Mouse (Mus musculus) MEL (cell line): ENCODE data around the gene Tbc1d14. TPM values are rescaled to one million over a fixed set of nuclear protein-coding genes. Genes with fewer than 3 reads are reported as not detected.

Experiments used
- DNase-seq: peaks from one replicate; pipeline ENCODE4 v3.0.0; 2011; ENCODE audit warnings: low read depth, low spot score
- H3K27ac ChIP-seq: 2 replicates; pipeline ENCODE4 v1.5.1; 2012; ENCODE audit warnings: low read depth, mild to moderate bottlenecking, control low read depth, low read length, moderate library complexity; ENCODE audit not compliant: control insufficient read depth
- H3K27me3 ChIP-seq, 2 experiments: fragments of 150-350 bp in 1 of 2; sonication (generic) in 1 of 2; 2 replicates each; pipeline ENCODE4 v1.6.1; 2012; ENCODE audit warnings: low read length in 2 of 2, mild to moderate bottlenecking in 2 of 2, improper control_type of control experiment in 1 of 2, moderate library complexity in 1 of 2; ENCODE audit not compliant: insufficient read depth in 2 of 2, control insufficient read depth in 1 of 2
- H3K36me3 ChIP-seq, 2 experiments: 2 replicates each; pipeline ENCODE4 v1.6.1; 2012 to 2014; ENCODE audit warnings: low read length in 2 of 2, improper control_type of control experiment in 1 of 2, inconsistent platforms in 1 of 2, mild to moderate bottlenecking in 1 of 2; ENCODE audit not compliant: insufficient read depth in 2 of 2, control insufficient read depth in 1 of 2
- H3K4me1 ChIP-seq, 2 experiments: fragments of 150-350 bp in 1 of 2; sonication (generic) in 1 of 2; 2 replicates each; pipeline ENCODE4 v1.6.1; 2012; ENCODE audit warnings: low read length in 2 of 2, improper control_type of control experiment in 1 of 2, mild to moderate bottlenecking in 1 of 2; ENCODE audit not compliant: insufficient read depth in 2 of 2, control insufficient read depth in 1 of 2
- H3K4me3 ChIP-seq, 2 experiments: fragments of 150-350 bp in 1 of 2; sonication (generic) in 1 of 2; 2 replicates each; pipeline ENCODE4 v1.5.1; 2012; ENCODE audit warnings: low read depth in 2 of 2, low read length in 2 of 2, mild to moderate bottlenecking in 2 of 2, moderate library complexity in 2 of 2, control low read depth in 1 of 2, improper control_type of control experiment in 1 of 2; ENCODE audit not compliant: control insufficient read depth in 1 of 2, insufficient read depth in 1 of 2
- H3K79me2 ChIP-seq: 2 replicates; pipeline ENCODE4 v1.6.1; 2012; ENCODE audit warnings: mild to moderate bottlenecking, low read length, moderate library complexity; ENCODE audit not compliant: control insufficient read depth, poor library complexity, insufficient read depth
- H3K9ac ChIP-seq: 2 replicates; pipeline ENCODE4 v1.6.1; 2012; ENCODE audit warnings: low read depth, mild to moderate bottlenecking, control low read depth, low read length, moderate library complexity; ENCODE audit not compliant: control insufficient read depth, poor library complexity, severe bottlenecking
- H3K9me3 ChIP-seq: fragments of 150-350 bp; sonication (generic); replicated peaks from 2 replicates; pipeline ENCODE4 v1.6.1; 2012; ENCODE audit warnings: mild to moderate bottlenecking, low read length, improper control_type of control experiment, moderate library complexity; ENCODE audit not compliant: insufficient read depth
- BHLHE40 ChIP-seq: IDR thresholded peaks from 2 replicates; pipeline ENCODE4 v1.6.1; 2012; ENCODE audit warnings: low read depth, mild to moderate bottlenecking, inconsistent platforms, low read length, improper control_type of control experiment, borderline replicate concordance
- CTCF ChIP-seq, 3 experiments: IDR thresholded peaks in 2 of 3; conservative IDR thresholded peaks in 1 of 3; 2 replicates each; pipeline ENCODE4 v1.5.1; 2011 to 2012; ENCODE audit warnings: low read length in 3 of 3, low read depth in 2 of 3, mild to moderate bottlenecking in 2 of 3, improper control_type of control experiment in 1 of 3, inconsistent platforms in 1 of 3, mixed read lengths in 1 of 3, moderate library complexity in 1 of 3; ENCODE audit not compliant: control insufficient read depth in 1 of 3, insufficient read depth in 1 of 3, poor library complexity in 1 of 3, severe bottlenecking in 1 of 3
- EP300 ChIP-seq, 2 experiments: IDR thresholded peaks; 2 replicates each; pipeline ENCODE4 v1.6.1; 2011; ENCODE audit warnings: improper control_type of control experiment in 2 of 2, low read length in 2 of 2, low read depth in 1 of 2, mild to moderate bottlenecking in 1 of 2
- GABPA ChIP-seq: IDR thresholded peaks from 2 replicates; pipeline ENCODE4 v1.6.1; 2012; ENCODE audit warnings: low read depth, mild to moderate bottlenecking, inconsistent platforms, low read length, improper control_type of control experiment, moderate library complexity
- GATA1 ChIP-seq: IDR thresholded peaks from 2 replicates; pipeline ENCODE4 v1.6.1; 2011; ENCODE audit warnings: low read depth, low read length, improper control_type of control experiment
- JUND ChIP-seq: IDR thresholded peaks from 2 replicates; pipeline ENCODE4 v1.6.1; 2011; ENCODE audit warnings: low read depth, mild to moderate bottlenecking, improper control_type of control experiment, low read length
- KAT2A ChIP-seq: conservative IDR thresholded peaks from 2 replicates; pipeline ENCODE4 v1.6.1; 2012; ENCODE audit warnings: low read depth, low read length, improper control_type of control experiment, inconsistent platforms
- MAX ChIP-seq: IDR thresholded peaks from 2 replicates; pipeline ENCODE4 v1.6.1; 2011; ENCODE audit warnings: low read length, improper control_type of control experiment
- MAZ ChIP-seq: IDR thresholded peaks from 2 replicates; pipeline ENCODE4 v1.6.1; 2012; ENCODE audit warnings: low read depth, mild to moderate bottlenecking, inconsistent platforms, low read length, improper control_type of control experiment
- MEF2A ChIP-seq: IDR thresholded peaks from 2 replicates; pipeline ENCODE4 v1.6.1; 2014; ENCODE audit warnings: low read depth, mild to moderate bottlenecking, inconsistent platforms, low read length, improper control_type of control experiment; ENCODE audit not compliant: poor library complexity, insufficient replicate concordance, severe bottlenecking; ENCODE audit errors: extremely low read depth
- MYB ChIP-seq: IDR thresholded peaks from 2 replicates; pipeline ENCODE4 v1.6.1; 2011; ENCODE audit warnings: mild to moderate bottlenecking, low read depth, low read length, improper control_type of control experiment
- NRF1 ChIP-seq: IDR thresholded peaks from 2 replicates; pipeline ENCODE4 v1.6.1; 2014; ENCODE audit warnings: low read depth, mild to moderate bottlenecking, inconsistent platforms, low read length, improper control_type of control experiment, moderate library complexity; ENCODE audit not compliant: poor library complexity, insufficient read depth, severe bottlenecking
- POLR2A ChIP-seq, 2 experiments: IDR thresholded peaks; 2 replicates each; pipeline ENCODE4 v1.6.1; 2011 to 2012; ENCODE audit warnings: low read length in 2 of 2, mild to moderate bottlenecking in 2 of 2, control low read depth in 1 of 2, improper control_type of control experiment in 1 of 2, low read depth in 1 of 2, moderate library complexity in 1 of 2; ENCODE audit not compliant: control insufficient read depth in 1 of 2, insufficient read depth in 1 of 2, poor library complexity in 1 of 2
- RAD21 ChIP-seq: IDR thresholded peaks from 2 replicates; pipeline ENCODE4 v1.6.1; 2011; ENCODE audit warnings: mild to moderate bottlenecking, low read depth, low read length, improper control_type of control experiment
- SIN3A ChIP-seq: IDR thresholded peaks from 2 replicates; pipeline ENCODE4 v1.6.1; 2012; ENCODE audit warnings: low read length, improper control_type of control experiment, inconsistent platforms
- SMC3 ChIP-seq: IDR thresholded peaks from 2 replicates; pipeline ENCODE4 v1.6.1; 2011; ENCODE audit warnings: low read depth, low read length, improper control_type of control experiment
- TAL1 ChIP-seq: IDR thresholded peaks from 2 replicates; pipeline ENCODE4 v1.6.1; 2012; ENCODE audit warnings: mild to moderate bottlenecking, inconsistent platforms, low read length, moderate library complexity, mixed read lengths
- TBP ChIP-seq: IDR thresholded peaks from 2 replicates; pipeline ENCODE4 v1.8.0; 2011; ENCODE audit warnings: low read depth, low read length, improper control_type of control experiment
- ZC3H11A ChIP-seq: IDR thresholded peaks from 2 replicates; pipeline ENCODE4 v1.6.1; 2012; ENCODE audit warnings: low read depth, mild to moderate bottlenecking, inconsistent platforms, low read length, improper control_type of control experiment
- ZNF384 ChIP-seq: IDR thresholded peaks from 2 replicates; pipeline ENCODE4 v1.6.1; 2012; ENCODE audit warnings: low read depth, mild to moderate bottlenecking, inconsistent platforms, low read length, improper control_type of control experiment
- polyA plus RNA-seq, 2 experiments: library from polyadenylated mRNA; stranded (reverse) in 1 of 2; unstranded in 1 of 2; fragments of >175 nt in 1 of 2; fragments of >200 nt in 1 of 2; gene quantifications; 2 replicates each; pipeline versions ENCODE4 v1.2.1 to v1.2.4; 2012; ENCODE audit warnings: low replicate concordance in 2 of 2, low read depth in 1 of 2; ENCODE audit not compliant: insufficient read length in 2 of 2, insufficient read depth in 1 of 2, missing spikeins in 1 of 2
- total RNA-seq: library from RNA; depleted of rRNA; stranded (reverse); fragments of 300-350 nt; gene quantifications from 2 replicates; pipeline ENCODE4 v1.2.3, GENCODE M21; 2012

The Tbc1d14 gene
- total and polyA plus RNA-seq, 3 experiments: 7.3 to 35.6 TPM; not detected in 1

GRCm38 (mm10) chr5:36540928-36541327 is 52.1 kb downstream of the Tbc1d14 start:
- peaks cover 0 to 18% of the 10 kb centered on the region in 2 experiments; a peak in 2 of 4 replicates for H3K36me3 ChIP-seq
- no peaks in the 10 kb centered on the region for H3K79me2 ChIP-seq
- no peaks in the 10 kb centered on the region for H3K27me3 ChIP-seq
- H3K4me1 ChIP-seq: peaks cover 10 to 11% of the 10 kb centered on the region in 2 experiments
- no peak overlapping the region for H3K4me3 ChIP-seq
- DNase-seq: no peak
- no peak overlapping the region for H3K9ac ChIP-seq
- no peak overlapping the region for H3K27ac ChIP-seq
- TF ChIP-seq JUND: no peak
- TF ChIP-seq ZNF384: no peak
- no peak for TF ChIP-seq MAX
- no peak for TF ChIP-seq SIN3A
- TF ChIP-seq POLR2A (IDR thresholded peaks at IDR 0.05; ENCODE audit: control insufficient read depth in 1 of 2, insufficient read depth in 1 of 2, low read depth in 1 of 2, low read length in 2 of 2, poor library complexity in 1 of 2): no peak
- no peaks in the 10 kb centered on the region for H3K9me3 ChIP-seq

- Histone ChIP-seq H3K27ac (no peak overlapping the region), H3K27me3 (no peaks in the 10 kb centered on the region), H3K4me3 (no peak overlapping the region), H3K4me1 (peaks cover 27 to 31% of the 10 kb centered on the region in 2 experiments), H3K9me3 (no peaks in the 10 kb centered on the region)
- DNase-seq: peak; percentile 91
- TF ChIP-seq EP300 (IDR thresholded peaks at IDR 0.05; ENCODE audit: low read depth in 1 of 2, low read length in 2 of 2) (no peak; a peak in 1 of 4 replicates), TBP (0 out of 2 replicates have a peak, but pooled peaks have one; percentile 40), GATA1 (0 out of 2 replicates have a peak, but pooled peaks have one; percentile 14), GABPA (no peak), NRF1 (no peak), ZC3H11A (peak; percentile 43; the same call in 1 of the 2 replicates), MAZ (no peak), CTCF (IDR thresholded peaks at IDR 0.05 in 2 of 3, conservative IDR thresholded peaks at IDR 0.05 in 1 of 3; ENCODE audit: control insufficient read depth in 1 of 3, insufficient read depth in 1 of 3, low read depth in 2 of 3, low read length in 3 of 3, poor library complexity in 1 of 3, severe bottlenecking in 1 of 3) (peak; percentile 60 to 92 (median 89)), TAL1 (no peak), SIN3A (peak; percentile 67), BHLHE40 (0 out of 2 replicates have a peak, but pooled peaks have one; percentile 10), SMC3 (peak; percentile 80), MEF2A (no peak), MYB (no peak), ZNF384 (no peak), RAD21 (peak; percentile 63), KAT2A (no peak)
- TF ChIP-seq, all 39 proteins: peak for 8
- no peaks in the 10 kb centered on the region for H3K79me2 ChIP-seq
- H3K9ac ChIP-seq: no peak overlapping the region
- peaks cover 0 to 39% of the 10 kb centered on the region in 2 experiments; a peak in 2 of 4 replicates for H3K36me3 ChIP-seq
Observed at GRCm38 (mm10) chr5:36538576-36539187, 54.4 kb downstream of the Tbc1d14 start.
